Mouse (Mus musculus) myocyte (in vitro differentiated cells): Measurements from ENCODE around the gene Vangl1.

ENCODE experiments used
- E2F4 ChIP-seq: IDR thresholded peaks from one replicate; pipeline ENCODE4 v1.6.1; 2011; ENCODE audit warnings: mild to moderate bottlenecking, control low read depth, moderate library complexity; ENCODE audit not compliant: insufficient read depth
- MAX ChIP-seq: IDR thresholded peaks from one replicate; pipeline ENCODE4 v1.6.1; 2011; ENCODE audit warnings: low read depth, mild to moderate bottlenecking, control low read depth
- POLR2A ChIP-seq: IDR thresholded peaks from one replicate; pipeline ENCODE4 v1.6.1; 2011; ENCODE audit warnings: low read depth, mild to moderate bottlenecking, control low read depth, moderate library complexity; ENCODE audit not compliant: insufficient read length
- POLR2AphosphoS2 ChIP-seq: IDR thresholded peaks from one replicate; pipeline ENCODE4 v1.6.1; 2011; ENCODE audit warnings: low read depth, control low read depth; ENCODE audit not compliant: insufficient read length
- USF1 ChIP-seq: IDR thresholded peaks from one replicate; pipeline ENCODE4 v1.6.1; 2011; ENCODE audit warnings: low read depth, mild to moderate bottlenecking, control low read depth, moderate library complexity

DNA sequence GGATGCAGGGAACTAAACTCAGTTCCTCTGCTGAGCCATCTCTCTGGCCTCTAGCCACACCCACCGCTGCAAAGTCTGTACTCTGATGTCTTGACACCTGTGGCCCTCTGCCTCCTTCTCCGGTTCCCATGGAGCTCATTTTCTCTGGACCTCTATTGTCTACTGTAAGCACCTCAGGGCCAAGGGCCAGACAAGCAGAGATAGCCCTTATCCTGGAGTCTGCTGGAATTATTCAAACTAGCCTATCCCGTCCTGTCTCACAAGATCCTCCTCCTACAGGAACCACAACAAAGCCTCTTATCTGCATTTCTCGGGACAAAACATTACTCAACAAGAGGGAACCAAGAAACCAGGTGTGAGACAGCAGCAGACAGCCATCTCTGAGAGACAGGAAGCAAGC is 9.8 kb upstream of the Vangl1 start:
- TF ChIP-seq MAX = no peak
- no peak for TF ChIP-seq POLR2AphosphoS2
- TF ChIP-seq USF1 = no peak
- no peak for TF ChIP-seq POLR2A
- TF ChIP-seq E2F4 = no peak
